ENCODE assay signal across 8 mouse cellular contexts in genomic region chr3:51340552-51341267, GRCm38 (mm10). TPM values are rescaled to one million over a fixed set of nuclear protein-coding genes. Genes with fewer than 3 reads are reported as not detected.
DNase-seq lines count a peak whose midpoint lies in the region; ATAC-seq lines count a peak whose summit lies in the region.

Elf2 (minus strand) TSS chr3:51340663.

- no peaks in the 10 kb centered on the region for H3K27me3 ChIP-seq in forebrain, embryonic 11.5 days (ENCODE audit: control insufficient read depth, insufficient read depth, low read length)
- no peaks in the 10 kb centered on the region for H3K27me3 ChIP-seq in heart, embryonic 15.5 days
- no peaks in the 10 kb centered on the region for H3K27me3 ChIP-seq in liver, embryonic 15.5 days
- no peaks in the 10 kb centered on the region for H3K27me3 ChIP-seq in neural tube, embryonic 11.5 days (ENCODE audit: control insufficient read depth, insufficient read depth, low read length)
- no peaks in the 10 kb centered on the region for H3K27me3 ChIP-seq in stomach, embryonic 16.5 days (ENCODE audit: control insufficient read depth, insufficient read depth, low read length)

- WGBS in forebrain, embryonic 11.5 days, result under 1% methylated on average over 74 of the region's 87 CpGs
- 0% methylated on average over 67 of the region's 87 CpGs for WGBS in heart, embryonic 15.5 days
- WGBS in liver, embryonic 15.5 days (ENCODE audit: insufficient replicate concordance), result under 1% methylated on average over 87 of the region's 87 CpGs
- WGBS in neural tube, embryonic 11.5 days, result under 1% methylated on average over 65 of the region's 87 CpGs
- WGBS in stomach, embryonic 16.5 days, result under 1% methylated on average over 76 of the region's 87 CpGs

- H3K4me2 ChIP-seq in forebrain, embryonic 11.5 days (ENCODE audit: low read depth, low read length, severe bottlenecking), result peak within 1 kb of the TSS; percentile 84
- peak within 1 kb of the TSS; percentile 95 for H3K4me2 ChIP-seq in heart, embryonic 15.5 days
- peak within 1 kb of the TSS; percentile 100 for H3K4me2 ChIP-seq in liver, embryonic 15.5 days
- H3K4me2 ChIP-seq in neural tube, embryonic 11.5 days (ENCODE audit: low read depth), result peak within 1 kb of the TSS; percentile 86
- H3K4me2 ChIP-seq in stomach, embryonic 16.5 days (ENCODE audit: low read depth, low read length), result peak within 1 kb of the TSS; percentile 90

- peak; percentile 84 for ATAC-seq in forebrain, embryonic 11.5 days (replicated peaks; ENCODE audit: low FRiP score)
- peak; percentile 88 for ATAC-seq in heart, embryonic 15.5 days (replicated peaks; ENCODE audit: insufficient number of reproducible peaks, insufficient read depth, low FRiP score, low read depth)
- peak; percentile 84 for ATAC-seq in liver, embryonic 15.5 days (ENCODE audit: insufficient read depth)
- ATAC-seq in neural tube, embryonic 11.5 days (ENCODE audit: insufficient read depth, low FRiP score, low TSS enrichment), result peak; percentile 76
- ATAC-seq in stomach, embryonic 16.5 days (ENCODE audit: insufficient read depth, low FRiP score), result peak; percentile 88

- peak within 1 kb of the TSS; percentile 99 for H3K27ac ChIP-seq in forebrain, embryonic 11.5 days (ENCODE audit: low read depth, low read length)
- H3K27ac ChIP-seq in heart, embryonic 15.5 days, result peak within 1 kb of the TSS; percentile 100
- H3K27ac ChIP-seq in liver, embryonic 15.5 days (replicated peaks), result peak within 1 kb of the TSS; percentile 98
- peak within 1 kb of the TSS; percentile 100 for H3K27ac ChIP-seq in neural tube, embryonic 11.5 days (ENCODE audit: low read depth, low read length)
- H3K27ac ChIP-seq in stomach, embryonic 16.5 days (ENCODE audit: low read length), result peak within 1 kb of the TSS; percentile 97

- DNase-seq in CD8-positive naive resting alpha-beta T cell, adult 2 months (ENCODE audit: low read depth in 2 of 2, low spot score in 2 of 2), result peak; percentile 76 to 78
- DNase-seq in c-Kit-positive CD71-negative TER-119-negative erythroid progenitor cells, embryonic 14.5 days (ENCODE audit: low read depth), result peak; percentile 81
- DNase-seq in forebrain, embryonic 11.5 days (ENCODE audit: low spot score), result peak; percentile 94
- peak; percentile 87 to 96 for DNase-seq in kidney, postnatal 25 days
- peak; percentile 91 for DNase-seq in neural tube, embryonic 11.5 days (ENCODE audit: low spot score)

- H3K4me1 ChIP-seq in forebrain, embryonic 11.5 days (replicated peaks; ENCODE audit: control insufficient read depth, insufficient read depth, low read length), result no peaks in the 10 kb centered on the region
- H3K4me1 ChIP-seq in heart, embryonic 15.5 days (replicated peaks), result peaks cover 9% of the 10 kb centered on the region
- peaks cover 36% of the 10 kb centered on the region for H3K4me1 ChIP-seq in liver, embryonic 15.5 days (replicated peaks)
- H3K4me1 ChIP-seq in neural tube, embryonic 11.5 days (ENCODE audit: control insufficient read depth, insufficient read depth, low read length), result 0 out of 2 replicates have a peak, but pooled peaks cover 4% of the 10 kb centered on the region
- 0 out of 2 replicates have a peak, but pooled peaks cover 5% of the 10 kb centered on the region for H3K4me1 ChIP-seq in stomach, embryonic 16.5 days (ENCODE audit: control insufficient read depth, insufficient read depth, low read length)

- peak within 1 kb of the TSS; percentile 88 for H3K4me3 ChIP-seq in forebrain, embryonic 11.5 days (ENCODE audit: low read depth, low read length)
- peak within 1 kb of the TSS; percentile 93 for H3K4me3 ChIP-seq in heart, embryonic 15.5 days
- peak within 1 kb of the TSS; percentile 97 for H3K4me3 ChIP-seq in liver, embryonic 15.5 days (replicated peaks)
- peak within 1 kb of the TSS; percentile 82 for H3K4me3 ChIP-seq in neural tube, embryonic 11.5 days (ENCODE audit: low read depth, low read length)
- H3K4me3 ChIP-seq in stomach, embryonic 16.5 days (replicated peaks; ENCODE audit: low read length), result peak within 1 kb of the TSS; percentile 92

- no peaks in the 10 kb centered on the region for H3K9me3 ChIP-seq in forebrain, embryonic 11.5 days (ENCODE audit: control insufficient read depth, low read length)
- no peaks in the 10 kb centered on the region for H3K9me3 ChIP-seq in heart, embryonic 15.5 days (replicated peaks)
- no peaks in the 10 kb centered on the region for H3K9me3 ChIP-seq in liver, embryonic 15.5 days (replicated peaks)
- no peaks in the 10 kb centered on the region for H3K9me3 ChIP-seq in neural tube, embryonic 11.5 days (ENCODE audit: control insufficient read depth, low read length)
- H3K9me3 ChIP-seq in stomach, embryonic 16.5 days (replicated peaks; ENCODE audit: control insufficient read depth, low read length), result no peaks in the 10 kb centered on the region; the same call in 1 of the 2 replicates

- H3K9ac ChIP-seq in forebrain, embryonic 11.5 days (ENCODE audit: low read length), result peak within 1 kb of the TSS; percentile 97
- H3K9ac ChIP-seq in heart, embryonic 15.5 days, result peak within 1 kb of the TSS; percentile 96
- H3K9ac ChIP-seq in liver, embryonic 15.5 days, result peak within 1 kb of the TSS; percentile 97
- peak within 1 kb of the TSS; percentile 98 for H3K9ac ChIP-seq in neural tube, embryonic 11.5 days (ENCODE audit: low read length)
- peak within 1 kb of the TSS; percentile 97 for H3K9ac ChIP-seq in stomach, embryonic 16.5 days (ENCODE audit: low read length)

- H3K36me3 ChIP-seq in forebrain, embryonic 11.5 days (ENCODE audit: control insufficient read depth, insufficient read depth, low read length), result no peaks in the 10 kb centered on the region
- no peaks in the 10 kb centered on the region for H3K36me3 ChIP-seq in heart, embryonic 15.5 days
- no peaks in the 10 kb centered on the region for H3K36me3 ChIP-seq in liver, embryonic 15.5 days (replicated peaks)
- H3K36me3 ChIP-seq in neural tube, embryonic 11.5 days (ENCODE audit: control insufficient read depth, insufficient read depth, low read length), result no peaks in the 10 kb centered on the region
- no peaks in the 10 kb centered on the region for H3K36me3 ChIP-seq in stomach, embryonic 16.5 days (ENCODE audit: control insufficient read depth, insufficient read depth, low read length)

RNA-seq across cellular contexts. Expression of gene Elf2, which starts in this region (rescaled TPM):
- 46.7 and 48.3 TPM in 2 replicates for polyA plus RNA-seq in forebrain, embryonic 11.5 days (2014; fragmentation: Nextera tagmentation; extraction: Ambion mirVana)
- polyA plus RNA-seq in heart, embryonic 15.5 days (2015; fragmentation: Nextera tagmentation; extraction: Ambion mirVana), result 51.3 and 55.4 TPM in 2 replicates
- 22.3 and 22.6 TPM in 2 replicates for polyA plus RNA-seq in liver, embryonic 15.5 days (2015; fragmentation: Nextera tagmentation; extraction: Ambion mirVana)
- polyA plus RNA-seq in neural tube, embryonic 11.5 days (2014; fragmentation: Nextera tagmentation; extraction: Ambion mirVana), result 38.4 and 47.3 TPM in 2 replicates
- polyA plus RNA-seq in stomach, embryonic 16.5 days (2015; fragmentation: Nextera tagmentation; extraction: Ambion mirVana), result 58.2 and 58.7 TPM in 2 replicates

Comparison
In these comparisons a context has a peak if more than half of its experiments do, and no peak if none do; other contexts are left out.
1. Peak in every context shown above with its lines: DNase-seq, ATAC-seq, H3K4me3 ChIP-seq and H3K27ac ChIP-seq.